Mouse (Mus musculus) bone marrow macrophage, adult 2 months (primary cell): ENCODE results near the gene Hist1h1c.

ENCODE experiments used
- CTCF ChIP-seq: IDR thresholded peaks from 2 replicates; pipeline ENCODE4 v1.5.1; 2012; ENCODE audit warnings: low read depth, mild to moderate bottlenecking, low read length, moderate library complexity
- POLR2A ChIP-seq: IDR thresholded peaks from 2 replicates; pipeline ENCODE4 v1.6.1; 2012; ENCODE audit warnings: mild to moderate bottlenecking, low read depth, low read length, borderline replicate concordance

GRCm38 (mm10) chr13:23695514-23695913 lies 43.1 kb upstream of the Hist1h1c start, which contains the start of gene Hist1h1t:
- TF ChIP-seq CTCF: no peak
- no peak for TF ChIP-seq POLR2A
